Mouse (Mus musculus) monocyte, adult 5-6 weeks (primary cell): ENCODE measurements around the gene Rpl22. TPM values are rescaled to one million over a fixed set of nuclear protein-coding genes. Genes with fewer than 3 reads are reported as not detected.
A peak's percentile ranks its signal among the peaks of the same experiment; 100 is the strongest.

Source experiments
- ATAC-seq: fragments of 153-309, 156-312 bp; replicated peaks from 2 replicates; pipeline ENCODE4 v1.8.0; 2017; ENCODE audit warnings: mild to moderate bottlenecking; ENCODE audit not compliant: low TSS enrichment, insufficient number of reproducible peaks, severe bottlenecking, poor library complexity, low FRiP score
- total RNA-seq: library from RNA; stranded (forward); fragments of 200-1000, 200-491, 200-594 nt; gene quantifications from 3 replicates; pipeline ENCODE4 v1.2.3, GENCODE M21; 2017

Rpl22 gene
- 1,335 to 1,418 TPM (median 1,365 TPM) in 3 replicates for total RNA-seq

DNA sequence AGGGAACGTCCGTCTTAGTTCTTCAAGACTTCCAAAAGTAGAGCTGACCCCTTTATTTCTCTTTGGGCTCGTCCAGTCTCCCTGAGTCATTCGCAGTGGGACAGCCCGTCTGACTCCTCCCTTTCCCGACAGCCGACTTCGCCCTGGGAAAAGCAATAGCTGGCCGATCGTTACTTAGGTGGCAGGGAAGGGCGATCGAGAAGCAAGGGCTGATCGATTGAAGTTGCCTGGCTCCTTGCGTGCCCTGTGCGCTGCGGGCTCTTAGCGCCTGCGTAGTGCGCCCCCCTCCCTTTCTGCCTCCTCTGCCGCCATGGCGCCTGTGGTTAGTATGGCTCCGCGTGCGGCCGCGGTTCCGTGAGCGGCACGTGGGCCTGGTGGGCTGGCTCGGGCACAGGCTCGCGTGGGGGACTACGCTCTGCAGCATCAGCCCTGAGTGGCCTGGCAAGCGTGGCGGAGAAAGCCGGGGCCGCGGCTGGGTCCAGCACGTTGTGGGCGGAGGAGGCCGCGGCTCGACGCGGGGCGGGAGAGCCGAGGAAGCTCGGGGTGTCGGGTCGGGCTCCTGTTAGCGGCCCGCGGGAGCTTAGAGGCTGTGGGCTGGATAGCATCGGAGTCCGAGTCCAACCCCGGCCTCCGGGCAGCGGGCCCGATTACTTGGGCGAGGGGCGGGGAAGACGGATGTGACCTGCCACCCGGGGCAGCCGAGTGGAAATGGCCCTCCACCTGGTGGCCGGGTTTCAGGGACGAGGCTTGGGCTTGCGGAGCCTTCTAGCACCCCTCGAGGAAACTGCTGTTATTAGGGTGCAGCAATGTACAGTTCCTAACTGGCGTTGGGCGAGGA, at the start of gene Rpl22:
Gene Rpl22 (plus strand): TSS at position 169 of the 838 bp plus-strand sequence.
- peak; percentile 98 for ATAC-seq

DNA sequence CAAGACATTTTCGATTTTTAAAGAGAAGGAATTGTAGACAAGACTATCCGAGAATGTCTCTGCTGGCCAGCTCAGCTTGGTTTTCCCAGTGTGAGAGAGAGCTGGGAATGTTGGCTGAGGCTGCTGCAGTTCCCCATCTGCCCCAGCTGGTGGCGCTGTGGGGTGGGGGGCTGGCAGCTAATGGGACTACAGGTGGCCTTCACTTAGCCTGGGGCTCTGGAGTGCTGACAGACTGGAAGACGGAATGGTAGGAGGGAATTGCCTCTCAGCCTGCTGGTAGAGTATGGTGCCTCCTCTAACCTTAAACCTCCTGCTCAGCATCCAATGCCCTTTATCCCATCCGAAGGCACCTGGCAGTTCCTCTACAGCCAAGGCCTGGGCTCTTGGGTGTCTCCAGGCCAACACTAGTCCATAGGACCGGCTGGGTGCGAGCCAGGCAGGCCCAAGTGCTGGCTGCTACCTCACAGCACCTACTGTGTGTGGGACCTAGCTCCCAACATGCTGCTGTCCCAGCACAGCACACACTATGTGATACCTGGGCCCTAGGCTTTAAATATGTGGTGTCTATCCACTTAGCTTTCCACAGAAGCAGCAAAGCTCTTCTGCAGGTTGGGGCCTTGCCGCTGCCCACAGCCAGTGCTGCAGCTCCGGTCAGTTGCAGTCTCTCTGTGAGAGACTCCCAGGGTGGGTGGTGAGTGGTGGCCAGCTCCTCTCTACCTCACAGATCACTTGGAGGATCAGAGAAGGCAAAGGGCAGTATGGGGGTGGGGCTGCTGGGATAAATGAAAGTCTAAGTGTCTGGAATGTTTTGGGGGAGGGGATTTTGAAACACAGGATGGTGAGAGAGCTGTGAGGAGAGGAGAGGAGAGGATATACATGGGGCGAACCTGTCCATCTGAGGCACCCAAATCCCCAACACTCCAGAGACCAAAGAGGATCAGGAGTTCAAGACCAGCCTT, 48.9 kb upstream of the Rpl22 start:
- no peak for ATAC-seq

DNA sequence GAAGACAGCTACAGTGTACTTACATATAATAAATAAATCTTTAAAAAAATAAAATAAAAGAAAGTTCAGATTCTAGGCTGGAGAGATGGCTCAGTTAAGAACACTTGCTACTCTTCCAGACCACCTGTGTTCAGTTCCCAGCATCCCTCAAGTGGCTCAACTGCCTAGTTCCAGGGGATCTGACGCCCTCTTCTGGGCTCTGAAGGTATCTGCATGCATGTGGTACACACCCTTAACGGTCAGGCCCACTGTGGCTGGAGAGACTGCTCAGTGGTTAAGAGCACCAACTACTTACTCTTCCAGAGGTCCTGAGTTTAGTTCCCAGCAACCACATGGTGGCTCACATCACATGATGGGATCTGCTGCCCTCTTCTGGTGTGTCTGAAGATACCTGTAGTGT, 47.6 kb upstream of the Rpl22 start:
- ATAC-seq: no peak

DNA sequence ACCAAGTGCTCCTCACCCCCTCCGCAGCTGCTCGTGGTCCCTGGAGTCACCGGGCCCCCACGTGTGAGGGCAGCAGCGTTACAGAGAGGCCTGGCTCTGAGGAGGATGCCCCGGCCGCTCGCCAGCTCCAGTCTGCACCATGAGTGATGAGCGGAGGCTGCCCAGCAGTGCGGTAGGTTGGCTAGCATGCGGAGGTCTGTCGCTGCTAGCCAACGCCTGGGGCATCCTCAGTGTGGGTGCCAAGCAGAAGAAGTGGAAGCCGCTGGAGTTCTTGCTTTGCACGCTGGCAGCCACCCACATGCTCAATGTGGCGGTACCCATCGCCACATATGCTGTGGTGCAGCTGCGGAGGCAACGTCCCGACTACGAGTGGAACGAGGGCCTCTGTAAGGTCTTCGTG, 46.6 kb upstream of the Rpl22 start:
- ATAC-seq: no peak

DNA sequence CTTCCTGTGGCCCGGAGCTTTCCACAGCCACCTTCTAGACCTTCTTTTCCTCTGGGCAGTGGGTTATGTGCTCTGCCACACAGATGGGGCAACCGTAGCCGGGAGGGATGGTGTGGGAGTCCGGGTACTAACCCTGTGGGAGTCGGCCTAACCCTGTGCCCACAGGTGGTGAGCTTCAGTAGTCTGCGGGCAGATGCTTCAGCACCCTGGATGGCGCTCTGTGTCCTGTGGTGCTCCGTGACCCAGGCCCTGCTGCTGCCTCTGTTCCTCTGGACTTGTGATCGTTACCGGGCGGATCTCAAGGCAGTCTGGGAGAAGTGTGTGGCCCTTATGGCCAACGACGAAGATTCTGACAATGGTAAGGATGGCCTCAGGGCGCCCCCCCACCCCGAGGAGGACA, 43.9 kb upstream of the Rpl22 start:
- ATAC-seq: no peak

DNA sequence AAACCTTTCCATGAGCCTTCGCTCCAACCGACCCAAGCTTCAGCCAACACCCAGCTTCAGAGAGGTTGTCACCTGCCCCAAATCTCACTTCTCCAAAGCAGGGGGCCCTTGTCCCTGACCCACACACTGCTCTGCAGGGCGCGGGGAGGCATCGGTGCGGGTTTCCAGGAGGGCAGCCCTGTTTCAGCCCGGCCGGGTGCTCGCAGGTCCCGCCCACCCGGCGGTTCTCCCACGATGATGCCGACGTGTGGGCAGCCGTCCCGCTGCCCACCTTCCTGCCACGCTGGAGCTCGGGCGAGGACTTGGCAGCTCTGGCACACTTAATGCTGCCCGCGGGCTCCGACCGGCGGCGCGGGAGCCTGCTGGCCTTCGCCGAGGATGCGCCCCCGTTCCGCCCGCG, 42.8 kb upstream of the Rpl22 start:
- no peak for ATAC-seq

DNA sequence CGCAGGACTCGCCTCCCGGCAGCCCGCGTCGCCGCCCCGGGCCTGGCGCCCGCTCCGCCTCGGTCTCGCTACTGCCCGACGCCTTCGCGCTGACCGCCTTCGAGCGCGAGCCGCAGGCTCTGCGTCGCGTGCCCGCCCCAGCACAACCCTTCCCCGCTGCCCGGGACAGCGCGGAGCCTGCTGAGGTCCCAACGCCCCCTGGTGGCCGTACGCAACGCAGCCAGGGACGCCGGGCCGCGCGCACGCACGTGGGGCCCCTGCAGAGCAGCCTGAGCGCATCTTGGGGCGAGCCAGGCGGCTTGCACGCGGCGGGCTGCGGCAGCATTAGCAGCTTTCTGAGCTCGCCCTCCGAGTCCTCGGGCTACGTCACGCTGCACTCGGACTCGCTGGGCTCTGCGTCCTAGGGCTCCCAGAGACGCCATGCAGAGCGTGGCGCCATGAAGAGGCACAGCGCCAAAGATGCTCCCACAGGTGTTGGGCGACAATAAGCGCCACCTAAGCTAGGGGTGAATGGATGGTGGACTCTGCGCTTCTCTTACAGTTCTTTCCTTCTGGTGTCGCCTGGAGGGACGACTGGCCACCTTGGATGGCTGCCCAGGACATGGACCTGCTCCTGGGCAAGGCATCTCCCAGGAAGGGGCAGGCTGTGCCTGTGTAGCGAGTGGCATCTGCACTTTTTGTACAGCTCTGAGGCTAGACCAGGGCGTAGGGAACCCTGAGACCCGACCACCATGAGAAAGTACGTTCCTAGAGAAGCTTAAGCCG, 42.2 kb upstream of the Rpl22 start:
- ATAC-seq: peak; percentile 44; the same call in 1 of the 2 replicates

DNA sequence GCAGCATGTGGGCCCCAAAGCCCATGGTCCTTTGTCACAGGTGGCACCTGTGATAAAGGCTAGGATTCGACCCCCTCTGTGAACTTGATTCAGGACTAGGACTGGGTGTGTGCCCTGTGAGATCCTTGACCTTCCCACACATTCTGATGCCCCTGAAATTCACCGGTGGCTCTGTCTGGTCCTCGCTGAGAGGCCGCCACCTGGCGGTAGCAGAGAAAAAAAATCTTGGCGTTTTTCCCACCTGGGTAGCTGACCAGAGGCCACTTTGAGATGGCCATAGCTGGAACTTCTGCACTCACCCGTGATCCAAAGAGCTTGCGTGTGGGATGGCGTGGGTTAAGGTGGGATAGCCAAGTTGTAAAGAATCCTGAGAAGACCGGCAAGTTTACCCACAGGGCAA, 40.0 kb upstream of the Rpl22 start:
- ATAC-seq: no peak

DNA sequence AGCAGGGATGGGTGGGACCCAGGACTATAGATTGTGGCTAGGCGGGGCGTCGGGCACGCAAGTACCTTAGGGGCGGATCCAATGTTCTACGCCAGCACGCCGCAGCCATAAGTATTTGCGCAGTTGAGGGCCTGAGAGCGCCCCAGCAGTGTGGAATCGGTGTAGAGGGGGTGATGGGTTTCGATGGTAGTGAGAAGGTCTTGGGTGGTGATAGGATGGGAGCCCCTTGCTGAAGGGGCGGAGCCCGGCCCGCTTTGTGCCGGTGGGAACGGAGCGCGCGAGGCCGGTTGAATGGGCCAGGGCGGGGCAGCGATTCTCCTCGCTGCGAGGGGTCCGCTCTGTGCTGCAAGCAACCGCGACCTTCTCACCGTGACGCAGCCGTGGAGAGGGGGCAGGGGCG, 39.4 kb upstream of the Rpl22 start:
- no peak for ATAC-seq

DNA sequence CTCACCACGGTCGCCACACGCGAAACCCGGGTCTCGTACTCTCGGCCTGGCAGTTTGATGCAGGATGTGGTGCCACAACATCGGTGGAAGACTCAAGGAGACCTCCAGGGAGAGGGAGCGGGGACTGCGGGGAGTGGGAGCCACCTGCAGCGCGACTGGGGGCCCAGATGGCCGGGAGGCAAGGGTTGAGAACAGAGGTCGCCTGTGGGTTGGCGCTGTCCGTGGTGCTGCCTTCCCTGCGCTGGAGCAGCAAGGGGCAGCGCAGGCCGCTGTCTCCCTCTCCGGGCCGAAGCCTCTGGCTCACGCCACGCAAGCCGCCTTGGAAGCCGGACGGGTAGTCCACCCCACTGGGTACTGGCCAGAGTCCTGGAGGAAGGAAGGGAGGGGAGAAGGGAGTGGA, 38.7 kb upstream of the Rpl22 start:
- ATAC-seq: no peak

DNA sequence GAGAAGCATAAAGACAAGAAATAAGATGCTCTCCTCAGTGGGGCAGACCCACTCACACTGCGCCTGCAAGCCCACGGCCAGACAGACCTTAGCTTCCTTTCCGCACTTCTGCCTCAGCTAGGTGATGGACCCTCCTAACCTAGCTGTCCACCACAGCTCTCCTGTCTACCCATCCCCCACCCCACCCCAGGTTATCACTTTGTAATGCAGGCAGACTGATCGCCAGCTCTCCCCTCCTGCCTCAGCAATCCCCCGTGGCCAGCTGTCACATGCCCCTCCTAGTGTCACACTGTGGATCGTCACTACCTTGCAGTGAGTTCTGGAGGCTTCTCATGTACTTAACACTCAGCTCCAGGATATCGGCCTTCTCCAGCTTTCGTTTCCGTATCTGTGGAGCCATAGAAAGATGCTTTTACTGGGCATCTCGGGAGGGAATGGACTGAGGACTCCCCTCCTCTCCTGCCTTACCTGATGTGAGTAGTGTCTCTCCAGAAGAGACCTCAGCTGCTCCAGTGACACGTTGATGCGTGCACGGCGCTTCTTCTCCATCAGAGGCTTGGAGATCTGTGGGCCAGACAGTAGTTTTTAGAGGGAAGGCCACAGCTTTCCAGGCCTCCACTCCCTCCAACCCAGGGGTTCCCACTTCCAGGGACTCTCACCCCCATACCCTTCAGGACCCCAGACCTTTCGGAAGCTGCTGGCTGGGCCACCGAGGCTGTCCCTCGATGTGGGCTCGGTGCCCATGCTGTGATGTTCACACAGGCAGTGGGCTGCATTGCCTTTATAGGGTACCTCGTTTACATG, 38.0 kb upstream of the Rpl22 start:
- ATAC-seq: no peak

DNA sequence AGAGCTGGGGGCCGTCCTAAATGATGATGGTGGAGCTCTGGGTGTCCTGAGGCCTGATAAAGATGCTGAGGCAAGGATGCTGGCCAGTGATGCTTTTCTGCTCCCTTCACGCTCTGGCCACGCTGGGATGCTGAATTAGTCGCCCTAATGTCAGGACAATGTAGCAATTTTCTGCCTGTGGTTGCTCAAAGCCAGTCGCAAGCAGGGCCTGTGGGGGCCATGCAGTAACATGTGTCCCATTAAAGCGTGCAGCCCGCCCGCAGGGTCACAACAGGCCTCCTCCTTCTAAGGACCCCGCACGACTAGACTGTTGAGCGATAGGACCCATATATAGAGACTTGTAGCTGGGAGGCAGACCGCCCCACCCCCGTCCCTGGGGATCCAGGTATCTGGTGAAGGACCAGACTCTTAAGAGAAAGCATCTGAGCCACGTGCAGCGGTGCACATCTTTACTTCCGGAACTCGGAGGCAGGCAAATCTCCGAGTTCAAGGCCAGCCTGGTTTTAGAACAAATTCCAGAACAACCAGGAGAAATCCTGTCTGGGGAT, 37.1 kb upstream of the Rpl22 start:
- ATAC-seq: no peak

DNA sequence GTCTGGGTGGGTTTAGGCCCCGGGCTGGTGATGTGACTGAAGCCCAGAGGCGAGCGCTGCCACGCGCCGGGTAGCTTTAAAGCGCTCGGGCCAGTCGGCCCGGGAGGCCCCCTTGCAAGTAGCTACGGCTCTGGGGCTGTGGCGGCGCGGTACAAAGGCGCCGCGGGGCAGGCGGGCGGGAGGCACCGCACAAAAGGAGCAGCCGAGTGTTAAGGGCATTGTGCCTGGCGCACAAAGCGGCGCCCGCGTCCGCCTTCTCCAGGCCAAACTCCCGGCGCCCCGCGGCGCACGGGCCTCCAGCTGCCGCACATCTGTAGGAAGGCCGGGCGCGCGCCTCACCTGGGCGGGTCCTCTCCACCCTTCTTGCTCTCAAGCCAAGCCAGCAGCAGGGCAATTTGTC, 35.2 kb upstream of the Rpl22 start:
- no peak for ATAC-seq

DNA sequence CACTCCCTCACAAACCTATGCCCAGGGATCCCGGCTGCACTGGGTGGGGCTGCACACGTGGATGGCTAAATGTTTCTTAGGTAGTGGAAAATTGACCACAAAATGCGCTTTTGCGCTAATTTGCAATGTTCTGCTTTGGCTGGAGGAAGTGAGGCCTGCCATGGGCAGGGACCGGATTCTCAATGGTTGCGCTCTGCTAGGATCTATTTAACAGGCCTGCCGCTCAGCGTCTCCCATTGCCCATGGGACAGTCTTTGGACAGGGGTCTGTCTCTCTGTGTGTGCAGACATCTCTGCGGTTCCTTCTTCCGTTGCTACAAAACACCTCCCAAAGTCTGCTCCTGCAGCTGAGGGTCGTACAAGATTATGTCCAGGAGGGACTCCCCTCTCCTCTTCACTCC, 34.6 kb upstream of the Rpl22 start:
- ATAC-seq: no peak

DNA sequence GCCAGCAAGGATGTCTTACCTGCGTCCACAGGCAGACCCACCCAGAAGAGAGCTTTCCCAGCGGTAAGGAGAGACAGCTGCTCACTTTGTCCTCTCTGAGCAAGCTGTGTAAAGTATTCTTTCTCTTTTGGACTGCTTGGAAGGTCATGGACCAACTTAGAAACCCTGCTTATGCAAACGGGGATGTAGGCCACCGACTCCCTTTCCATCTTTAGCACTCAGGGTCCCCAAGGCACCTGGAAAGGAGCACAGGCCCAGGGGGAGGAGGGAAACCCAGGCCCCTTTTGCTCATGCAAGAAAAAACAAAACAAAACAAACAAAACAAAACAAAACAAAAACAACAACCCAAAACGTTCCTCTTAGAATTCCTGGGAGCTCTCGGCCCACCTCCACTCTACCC, 34.0 kb upstream of the Rpl22 start, which contains the start of gene Hes3:
Gene Hes3 (minus strand): TSS at position 101 of the 400 bp plus-strand sequence.
- ATAC-seq: no peak

DNA sequence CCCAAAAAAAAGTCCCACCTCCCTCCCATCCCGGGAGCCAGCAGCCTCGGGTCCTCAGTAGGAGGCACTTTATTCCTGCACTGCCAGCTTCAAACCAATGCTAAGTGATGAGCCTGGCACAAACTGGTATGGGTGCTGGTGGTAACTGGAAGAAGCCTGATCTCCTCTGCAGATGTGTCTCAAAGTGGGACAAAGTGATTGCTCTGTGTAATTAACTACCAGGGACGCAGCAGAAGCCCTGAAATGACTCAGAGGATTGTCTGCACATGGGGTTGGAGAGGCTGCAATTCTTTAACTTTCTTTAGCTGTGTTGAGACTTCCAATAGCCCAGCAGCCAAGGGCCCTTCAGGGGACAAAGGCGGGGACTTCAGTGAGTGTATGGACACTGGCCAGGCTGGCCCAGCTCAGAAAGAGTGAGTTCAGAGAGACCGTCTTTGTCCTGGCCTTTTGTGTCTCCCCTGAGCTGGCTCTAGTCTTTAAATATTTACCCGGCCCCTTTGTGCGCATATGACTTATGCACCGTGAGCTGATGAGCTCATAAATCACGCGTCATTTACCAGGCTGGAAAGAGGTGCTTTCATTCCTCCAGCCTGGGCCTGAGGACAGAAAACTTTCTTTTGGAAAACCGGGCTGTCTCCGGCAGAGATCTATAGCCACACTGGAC, 33.3 kb upstream of the Rpl22 start:
- ATAC-seq: no peak

DNA sequence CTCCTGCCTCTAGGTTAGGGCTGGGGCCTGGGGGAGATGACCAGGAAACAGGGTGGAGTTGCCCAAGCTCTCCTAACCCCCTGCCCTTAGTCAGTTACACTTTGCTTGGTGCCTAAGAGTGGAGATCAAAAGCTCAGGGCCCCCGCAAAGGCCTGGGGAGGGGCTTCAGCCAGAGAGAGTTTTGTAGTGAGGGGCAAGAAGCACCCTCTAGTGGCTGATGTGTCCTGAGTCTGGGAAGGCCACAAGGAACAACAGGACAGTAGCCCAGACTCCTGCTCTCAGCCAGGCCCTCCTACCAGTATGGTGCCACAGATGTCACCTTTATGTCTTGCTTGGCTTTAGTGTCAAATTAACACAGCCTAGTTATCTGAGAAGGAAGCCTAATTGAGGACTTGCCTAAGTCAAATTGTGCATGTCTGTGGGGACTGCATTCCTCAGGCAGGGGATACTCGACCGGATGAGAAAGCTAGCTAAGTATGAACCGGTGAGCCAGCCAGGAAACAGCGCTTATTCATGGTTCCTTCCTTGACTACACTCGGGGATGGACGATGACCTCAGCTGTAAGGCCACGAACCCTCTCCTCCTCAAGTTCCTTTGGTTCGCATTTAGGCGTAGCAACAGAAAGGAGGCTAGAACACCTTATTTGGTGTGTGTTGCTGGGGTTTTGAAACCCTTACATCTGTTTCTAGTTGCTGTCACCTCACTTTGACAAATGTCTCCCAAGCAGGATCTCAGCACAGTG, 31.2 kb upstream of the Rpl22 start:
- ATAC-seq: no peak
